Mouse (Mus musculus) brain, adult 2 months (tissue): ENCODE measurements around the gene Olfr735.

Source experiments
- DNase-seq: peaks from one replicate; pipeline ENCODE4 v3.0.0; 2011; ENCODE audit warnings: low read depth, low spot score

Gene Olfr735

GRCm38 (mm10) chr14:50348796-50349195, at the start of gene Olfr735:
Olfr735 (minus strand) TSS chr14:50348872.
- DNase-seq: no peak

GRCm38 (mm10) chr14:50380863-50381262, 32.2 kb upstream of the Olfr735 start, which contains the start of gene Olfr736:
Olfr736 (plus strand) TSS chr14:50381163.
- peak; percentile 0 for DNase-seq

GRCm38 (mm10) chr14:50363561-50363960, 14.9 kb upstream of the Olfr735 start:
- no peak for DNase-seq

GRCm38 (mm10) chr14:50360480-50360879, 11.8 kb upstream of the Olfr735 start:
- no peak for DNase-seq

- DNase-seq: peak; percentile 1
Observed at GRCm38 (mm10) chr14:50357593-50357992, 8.9 kb upstream of the Olfr735 start, which contains the start of gene Tlr11. Tlr11 (plus strand) TSS chr14:50357914.

GRCm38 (mm10) chr14:50356725-50357124, 8.1 kb upstream of the Olfr735 start:
- no peak for DNase-seq

GRCm38 (mm10) chr14:50352438-50352837, 3.8 kb upstream of the Olfr735 start:
- DNase-seq: no peak

- DNase-seq: no peak
Observed at GRCm38 (mm10) chr14:50326661-50327060, 22.0 kb downstream of the Olfr735 start, which contains the start of gene Olfr734. Olfr734 (minus strand) TSS chr14:50326761.

- DNase-seq: no peak
Observed at GRCm38 (mm10) chr14:50301422-50301821, 47.2 kb downstream of the Olfr735 start, which contains the start of gene Olfr733. Olfr733 (minus strand) TSS chr14:50301522.
